Mouse (Mus musculus) forebrain, postnatal 0 days (tissue): Measurements from ENCODE around the gene Mettl16. TPM values are rescaled to one million over a fixed set of nuclear protein-coding genes. Genes with fewer than 3 reads are reported as not detected.
A peak's percentile ranks its signal among the peaks of the same experiment; 100 is the strongest.

ENCODE experiments used
- ATAC-seq: fragments of 200-750 bp; cut with Nextera tagmentation; 2 replicates; pipeline ENCODE4 v1.8.0; 2017; ENCODE audit warnings: mild to moderate bottlenecking, moderate library complexity
- DNase-seq: peaks from one replicate; pipeline ENCODE4 v3.0.0-alpha.2; 2015
- H3K27ac ChIP-seq: fragments of 300-500 bp; sonication (generic); 2 replicates; pipeline ENCODE4 v1.5.1; 2014; ENCODE audit warnings: low read depth, mild to moderate bottlenecking, antibody characterized with exemption, low read length, moderate library complexity, mixed read lengths
- H3K27me3 ChIP-seq: fragments of 300-500 bp; sonication (generic); 2 replicates; pipeline ENCODE4 v1.6.1; 2014; ENCODE audit warnings: mild to moderate bottlenecking, low read length, mixed read lengths; ENCODE audit not compliant: insufficient read depth
- H3K36me3 ChIP-seq: fragments of 300-500 bp; sonication (generic); 2 replicates; pipeline ENCODE4 v1.6.1; 2014; ENCODE audit warnings: mild to moderate bottlenecking, moderate library complexity; ENCODE audit not compliant: insufficient read depth
- H3K4me1 ChIP-seq: fragments of 300-500 bp; sonication (generic); 2 replicates; pipeline ENCODE4 v1.6.1; 2014; ENCODE audit warnings: antibody characterized with exemption; ENCODE audit not compliant: insufficient read depth
- H3K4me2 ChIP-seq: fragments of 300-500 bp; sonication (generic); 2 replicates; pipeline ENCODE4 v1.6.1; 2014; ENCODE audit warnings: low read depth, mild to moderate bottlenecking, moderate library complexity
- H3K4me3 ChIP-seq: fragments of 300-500 bp; sonication (generic); 2 replicates; pipeline ENCODE4 v1.5.1; 2014; ENCODE audit warnings: low read depth, low read length, mixed read lengths
- H3K9ac ChIP-seq: fragments of 300-500 bp; sonication (generic); 2 replicates; pipeline ENCODE4 v1.6.1; 2014; ENCODE audit warnings: mild to moderate bottlenecking
- H3K9me3 ChIP-seq: fragments of 300-500 bp; sonication (generic); 2 replicates; pipeline ENCODE4 v1.6.1; 2016; ENCODE audit warnings: low read length
- CTCF ChIP-seq: sonication (generic); IDR thresholded peaks from 2 replicates; pipeline ENCODE4 v1.5.1; 2016; ENCODE audit warnings: antibody characterized with exemption, control low read depth, low read depth
- WGBS: fragments of 180-500 bp; shearing (Covaris S2); extraction: QIAGEN DNeasy Blood & Tissue Kit; methylation state at CpG from one replicate; pipeline ENCODE4 v1.1.7; 2014; 5-methylcytosine and 5-hydroxymethylcytosine counted together
- polyA plus RNA-seq: library from polyadenylated mRNA; unstranded; fragments of >200 nt; fragmentation: Nextera tagmentation; extraction: Ambion mirVana; gene quantifications from 2 replicates; pipeline ENCODE4 v1.2.1, GENCODE M21; 2015
- total RNA-seq: library from RNA; depleted of rRNA; stranded (reverse); fragments of >200 nt; gene quantifications from 2 replicates; pipeline ENCODE4 v1.2.3, GENCODE M21; 2014

Mettl16 gene
- total and polyA plus RNA-seq, 2 experiments from 2014 or later, result 18.7 to 22.0 TPM

DNA sequence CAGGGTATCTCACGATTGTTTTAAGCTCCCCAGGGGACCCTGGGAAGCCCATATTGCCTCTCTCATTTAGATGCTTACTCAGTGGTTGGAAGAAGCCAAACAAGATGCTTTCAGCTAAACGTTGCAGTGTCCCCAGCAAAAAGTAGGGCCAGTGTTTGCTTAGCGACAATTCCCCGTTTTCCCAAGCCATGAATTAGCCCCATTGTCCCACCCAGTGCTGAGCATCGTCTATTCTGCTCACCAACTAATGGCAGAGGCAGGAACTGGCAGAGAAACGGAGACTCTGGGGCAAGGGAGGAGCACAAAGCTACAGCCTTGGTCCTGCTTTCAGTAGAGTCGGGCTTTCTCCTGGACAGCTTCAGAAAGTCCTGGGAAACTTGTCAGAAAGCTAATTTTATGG lies 35.7 kb upstream of the Mettl16 start:
- H3K27me3 ChIP-seq, result no peaks in the 10 kb centered on the region
- peak; percentile 40; the same call in 1 of the 2 replicates for ATAC-seq
- no peak overlapping the region for H3K27ac ChIP-seq

GRCm38 (mm10) chr11:74737861-74738260 lies 32.8 kb upstream of the Mettl16 start:
- H3K9me3 ChIP-seq, result no peaks in the 10 kb centered on the region
- H3K36me3 ChIP-seq, result no peaks in the 10 kb centered on the region
- ATAC-seq (no peak), DNase-seq (no peak)
- no peaks in the 10 kb centered on the region for H3K4me1 ChIP-seq
- WGBS, result 72% methylated on average over 3 of the region's 3 CpGs
- H3K4me2 ChIP-seq, result no peak overlapping the region
- H3K27me3 ChIP-seq, result no peaks in the 10 kb centered on the region
- no peak for TF ChIP-seq CTCF
- no peak overlapping the region for H3K27ac ChIP-seq
- no peak overlapping the region for H3K9ac ChIP-seq
- no peak overlapping the region for H3K4me3 ChIP-seq

More for the DNA sequence above, 35.7 kb upstream of the Mettl16 start:
- no peak overlapping the region for H3K9ac ChIP-seq
- H3K4me2 ChIP-seq, result no peak overlapping the region
- no peak overlapping the region for H3K4me3 ChIP-seq
- H3K36me3 ChIP-seq, result no peaks in the 10 kb centered on the region
- peak; percentile 25 for DNase-seq
- no peaks in the 10 kb centered on the region for H3K4me1 ChIP-seq
- TF ChIP-seq CTCF, result peak; percentile 24; the same call in 1 of the 2 replicates
- 6% methylated on average over 7 of the region's 7 CpGs for WGBS
- H3K9me3 ChIP-seq, result no peaks in the 10 kb centered on the region

DNA sequence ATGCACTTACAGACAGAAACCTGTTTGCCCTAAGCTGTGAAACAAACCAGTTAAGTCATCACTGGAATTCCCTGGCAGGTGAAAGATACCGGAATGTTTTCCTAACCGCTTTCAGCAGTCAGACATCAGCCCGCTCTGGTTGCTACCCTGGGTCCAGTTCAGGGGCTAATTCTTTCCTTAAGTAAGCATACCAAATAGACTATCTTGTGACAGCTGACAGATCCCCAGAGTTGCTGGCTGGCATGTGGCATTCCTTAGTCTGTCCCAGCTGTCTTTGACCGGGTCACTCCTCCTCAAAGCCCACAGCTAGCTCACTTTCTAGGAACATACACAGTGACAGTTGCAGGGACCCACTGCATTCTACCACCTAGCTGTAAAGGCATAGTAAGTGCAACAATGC lies 22.6 kb upstream of the Mettl16 start:
- Histone ChIP-seq H3K27ac (no peak overlapping the region), H3K4me2 (no peak overlapping the region), H3K36me3 (no peaks in the 10 kb centered on the region), H3K9ac (no peak overlapping the region), H3K4me1 (no peaks in the 10 kb centered on the region), H3K9me3 (no peaks in the 10 kb centered on the region), H3K27me3 (no peaks in the 10 kb centered on the region), H3K4me3 (no peak overlapping the region)
- DNase-seq (no peak), ATAC-seq (no peak)
- no peak for TF ChIP-seq CTCF
- WGBS, result 79% methylated on average over 4 of the region's 4 CpGs

DNA sequence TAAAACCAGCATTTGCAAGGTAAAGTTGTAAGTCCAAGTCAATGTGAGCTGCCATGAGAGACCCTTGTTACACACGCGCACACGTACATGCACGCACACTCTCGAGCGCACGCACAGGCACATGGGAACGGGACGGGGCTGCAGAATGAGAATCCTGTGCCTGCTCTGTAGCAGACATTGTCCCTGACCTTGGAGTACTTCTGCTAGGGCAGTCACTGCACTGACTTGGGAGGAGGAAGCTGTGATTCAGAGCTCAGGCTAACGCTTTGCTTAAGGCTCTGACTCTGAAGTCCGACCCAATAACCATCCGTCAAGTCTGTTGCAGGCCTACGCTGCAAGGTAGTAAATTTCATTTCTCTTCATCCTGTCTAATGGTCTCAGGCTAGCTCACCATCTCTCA lies 21.4 kb upstream of the Mettl16 start:
- Histone ChIP-seq H3K9me3 (no peaks in the 10 kb centered on the region), H3K27me3 (no peaks in the 10 kb centered on the region), H3K4me1 (no peaks in the 10 kb centered on the region), H3K4me2 (no peak overlapping the region), H3K4me3 (no peak overlapping the region), H3K27ac (no peak overlapping the region), H3K9ac (no peak overlapping the region), H3K36me3 (no peaks in the 10 kb centered on the region)
- 94% methylated on average over 13 of the region's 13 CpGs for WGBS
- ATAC-seq (no peak), DNase-seq (no peak)
- TF ChIP-seq CTCF, result no peak

DNA sequence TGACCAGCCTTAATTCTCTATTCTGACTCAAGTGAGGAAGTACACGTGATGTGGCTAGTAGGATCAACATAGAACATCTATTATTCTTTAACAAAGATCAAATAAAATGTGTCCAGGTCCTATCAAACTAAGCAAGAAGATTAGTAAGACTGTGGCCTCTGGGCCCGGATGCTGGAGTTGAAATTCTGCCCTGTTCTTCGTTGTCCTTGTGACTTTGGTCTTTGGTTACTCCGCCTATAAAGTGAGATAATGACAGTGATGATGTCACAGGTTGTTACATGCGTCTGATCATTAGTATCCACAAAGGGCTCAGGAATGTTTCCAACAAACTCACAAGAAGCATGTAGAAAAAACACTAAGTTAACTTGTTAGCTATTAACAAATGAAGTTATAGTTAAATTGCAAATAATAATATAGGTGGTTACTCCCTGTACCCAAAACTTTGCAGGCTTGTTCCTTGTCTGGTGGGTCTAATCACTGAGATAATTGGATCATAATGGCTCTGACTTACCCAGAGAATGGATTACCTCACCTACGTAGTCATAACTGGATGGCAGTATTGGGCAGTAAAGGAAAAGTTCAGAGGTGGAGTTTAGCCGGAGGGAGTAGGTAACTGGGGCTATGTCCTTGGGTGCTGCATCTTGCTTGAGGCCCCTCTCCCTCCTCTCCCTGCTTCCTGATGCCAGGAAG lies 19.8 kb upstream of the Mettl16 start:
- no peak overlapping the region; the same call in 1 of the 2 replicates for H3K27ac ChIP-seq
- H3K36me3 ChIP-seq, result no peaks in the 10 kb centered on the region
- DNase-seq, result no peak
- ATAC-seq, result no peak
- no peaks in the 10 kb centered on the region for H3K27me3 ChIP-seq
- no peak overlapping the region for H3K9ac ChIP-seq
- TF ChIP-seq CTCF, result no peak
- no peaks in the 10 kb centered on the region for H3K4me1 ChIP-seq
- no peaks in the 10 kb centered on the region for H3K9me3 ChIP-seq
- no peak overlapping the region for H3K4me2 ChIP-seq
- no peak overlapping the region for H3K4me3 ChIP-seq
- WGBS, result 73% methylated on average over 7 of the region's 7 CpGs

- H3K27ac ChIP-seq, result peak overlapping the region; percentile 45; the same call in 1 of the 2 replicates
- no peak overlapping the region for H3K4me2 ChIP-seq
- TF ChIP-seq CTCF, result no peak
- H3K27me3 ChIP-seq, result no peaks in the 10 kb centered on the region
- no peak overlapping the region for H3K9ac ChIP-seq
- no peaks in the 10 kb centered on the region for H3K36me3 ChIP-seq
- 10% methylated on average over 9 of the region's 9 CpGs for WGBS
- DNase-seq (peak; percentile 23), ATAC-seq (peak; percentile 53)
- no peaks in the 10 kb centered on the region for H3K9me3 ChIP-seq
- no peaks in the 10 kb centered on the region for H3K4me1 ChIP-seq
- H3K4me3 ChIP-seq, result no peak overlapping the region
These were observed 19.1 kb upstream of the Mettl16 start for GRCm38 (mm10) chr11:74751352-74752066.

- 71% methylated on average over 2 of the region's 2 CpGs for WGBS
- TF ChIP-seq CTCF, result no peak
- Histone ChIP-seq H3K27ac (no peak overlapping the region), H3K4me2 (no peak overlapping the region), H3K9me3 (no peaks in the 10 kb centered on the region), H3K9ac (no peak overlapping the region), H3K36me3 (no peaks in the 10 kb centered on the region), H3K4me1 (no peaks in the 10 kb centered on the region), H3K4me3 (no peak overlapping the region), H3K27me3 (no peaks in the 10 kb centered on the region)
- DNase-seq (no peak), ATAC-seq (no peak)
These were observed 14.0 kb upstream of the Mettl16 start for GRCm38 (mm10) chr11:74756631-74757030.
